Mouse (Mus musculus) stomach, postnatal 0 days (tissue): Measurements from ENCODE around the gene Tmem94. TPM values are rescaled to one million over a fixed set of nuclear protein-coding genes. Genes with fewer than 3 reads are reported as not detected.

Experiments used
- ATAC-seq: fragments of 200-750 bp; cut with Nextera tagmentation; 2 replicates; pipeline ENCODE4 v1.8.0; 2017; ENCODE audit not compliant: low FRiP score, low TSS enrichment
- DNase-seq: peaks from one replicate; pipeline ENCODE4 v3.0.0-alpha.2; 2016; ENCODE audit warnings: low spot score
- H3K27ac ChIP-seq: fragments of 300-500 bp; sonication (generic); replicated peaks from 2 replicates; pipeline ENCODE4 v1.5.1; 2014; ENCODE audit warnings: mild to moderate bottlenecking, control low read depth
- H3K27me3 ChIP-seq: fragments of 300-500 bp; sonication (generic); 2 replicates; pipeline ENCODE4 v1.6.1; 2014; ENCODE audit warnings: low read length; ENCODE audit not compliant: control insufficient read depth, insufficient read depth
- H3K36me3 ChIP-seq: fragments of 300-500 bp; sonication (generic); 2 replicates; pipeline ENCODE4 v1.6.1; 2014; ENCODE audit warnings: low read length, mixed read lengths; ENCODE audit not compliant: control insufficient read depth, insufficient read depth
- H3K4me1 ChIP-seq: fragments of 300-500 bp; sonication (generic); replicated peaks from 2 replicates; pipeline ENCODE4 v1.6.1; 2014; ENCODE audit warnings: antibody characterized with exemption; ENCODE audit not compliant: control insufficient read depth, insufficient read depth
- H3K4me2 ChIP-seq: fragments of 300-500 bp; sonication (generic); replicated peaks from 2 replicates; pipeline ENCODE4 v1.6.1; 2014; ENCODE audit warnings: low read depth, mild to moderate bottlenecking, control low read depth, moderate library complexity
- H3K4me3 ChIP-seq: fragments of 300-500 bp; sonication (generic); 2 replicates; pipeline ENCODE4 v1.5.1; 2014; ENCODE audit warnings: low read depth, low read length, control low read depth
- H3K9ac ChIP-seq: fragments of 300-500 bp; sonication (generic); 2 replicates; pipeline ENCODE4 v1.6.1; 2014; ENCODE audit warnings: mild to moderate bottlenecking, low read length, control low read depth, mixed read lengths
- H3K9me3 ChIP-seq: fragments of 300-500 bp; sonication (generic); 2 replicates; pipeline ENCODE4 v1.6.1; 2016; ENCODE audit warnings: low read length; ENCODE audit not compliant: control insufficient read depth
- CTCF ChIP-seq: IDR thresholded peaks from 2 replicates; pipeline ENCODE4 v1.5.1; 2016; ENCODE audit warnings: antibody characterized with exemption, low read depth, mild to moderate bottlenecking, moderate library complexity
- EP300 ChIP-seq: optimal IDR thresholded peaks from 2 replicates; pipeline ENCODE3; 2016; ENCODE audit warnings: antibody characterized with exemption
- WGBS: fragments of 180-500 bp; shearing (Covaris S2); extraction: QIAGEN DNeasy Blood & Tissue Kit; methylation state at CpG from one replicate; pipeline ENCODE4 v1.1.7; 2014; 5-methylcytosine and 5-hydroxymethylcytosine counted together
- polyA plus RNA-seq: library from polyadenylated mRNA; unstranded; fragments of >200 nt; fragmentation: Nextera tagmentation; extraction: Ambion mirVana; gene quantifications from 2 replicates; pipeline ENCODE4 v1.2.1, GENCODE M21; 2015

Gene Tmem94
- polyA plus RNA-seq, 1 experiment from 2014 or later, result 8.2 TPM

- no peak overlapping the region for H3K4me3 ChIP-seq
- ATAC-seq (no peak), DNase-seq (peak; percentile 57)
- no peaks in the 10 kb centered on the region for H3K27me3 ChIP-seq
- H3K27ac ChIP-seq, result peak overlapping the region; percentile 86
- no peak overlapping the region for H3K9ac ChIP-seq
- 0 out of 2 replicates have a peak overlapping the region, but pooled peaks have one; percentile 11 for H3K4me2 ChIP-seq
- no peaks in the 10 kb centered on the region for H3K36me3 ChIP-seq
- H3K4me1 ChIP-seq, result peaks cover 2% of the 10 kb centered on the region; the same call in 1 of the 2 replicates
- H3K9me3 ChIP-seq, result no peaks in the 10 kb centered on the region
- 56% methylated on average over 3 of the region's 3 CpGs for WGBS
- no peak for TF ChIP-seq EP300
- no peak for TF ChIP-seq CTCF
Measured at GRCm38 (mm10) chr11:115839732-115840131, 74.5 kb downstream of the Tmem94 start.

GRCm38 (mm10) chr11:115841044-115841443 is 75.8 kb downstream of the Tmem94 start:
- 90% methylated on average over 6 of the region's 6 CpGs for WGBS
- Histone ChIP-seq H3K4me2 (no peak overlapping the region), H3K36me3 (no peaks in the 10 kb centered on the region; the same call in 1 of the 2 replicates), H3K27ac (no peak overlapping the region), H3K27me3 (no peaks in the 10 kb centered on the region), H3K9ac (no peak overlapping the region), H3K9me3 (no peaks in the 10 kb centered on the region), H3K4me3 (no peak overlapping the region), H3K4me1 (peaks cover 2% of the 10 kb centered on the region; the same call in 1 of the 2 replicates)
- DNase-seq, result no peak
- TF ChIP-seq EP300 (no peak), CTCF (peak; percentile 56)
- ATAC-seq, result no peak

- ATAC-seq (peak; percentile 60), DNase-seq (peak; percentile 86)
- Histone ChIP-seq H3K9ac (peak overlapping the region; percentile 8; the same call in 1 of the 2 replicates), H3K27me3 (no peaks in the 10 kb centered on the region), H3K36me3 (peaks cover 2% of the 10 kb centered on the region; the same call in 1 of the 2 replicates), H3K4me2 (no peak overlapping the region), H3K27ac (peak overlapping the region; percentile 88), H3K4me3 (no peak overlapping the region), H3K9me3 (no peaks in the 10 kb centered on the region), H3K4me1 (peaks cover 2% of the 10 kb centered on the region; the same call in 1 of the 2 replicates)
- WGBS, result 18% methylated on average over 6 of the region's 6 CpGs
- no peak for TF ChIP-seq CTCF
- TF ChIP-seq EP300, result no peak
Measured at GRCm38 (mm10) chr11:115841961-115842550, 76.8 kb downstream of the Tmem94 start.

GRCm38 (mm10) chr11:115843141-115843890 is 78.1 kb downstream of the Tmem94 start:
- WGBS, result 81% methylated on average over 11 of the region's 14 CpGs
- no peaks in the 10 kb centered on the region for H3K9me3 ChIP-seq
- no peaks in the 10 kb centered on the region for H3K27me3 ChIP-seq
- no peak for ATAC-seq
- no peak overlapping the region for H3K4me3 ChIP-seq
- peaks cover 3% of the 10 kb centered on the region; the same call in 1 of the 2 replicates for H3K36me3 ChIP-seq
- peaks cover 2% of the 10 kb centered on the region; the same call in 1 of the 2 replicates for H3K4me1 ChIP-seq
- peak overlapping the region; percentile 88 for H3K27ac ChIP-seq
- DNase-seq, result no peak
- TF ChIP-seq CTCF (no peak), EP300 (no peak)
- no peak overlapping the region for H3K4me2 ChIP-seq
- H3K9ac ChIP-seq, result peak overlapping the region; percentile 23; the same call in 1 of the 2 replicates

GRCm38 (mm10) chr11:115843891-115844239 is 78.6 kb downstream of the Tmem94 start:
- H3K4me3 ChIP-seq, result no peak overlapping the region
- no peaks in the 10 kb centered on the region for H3K9me3 ChIP-seq
- ATAC-seq, result peak; percentile 86
- DNase-seq, result peak; percentile 91
- peak overlapping the region; percentile 88 for H3K27ac ChIP-seq
- no peak for TF ChIP-seq EP300
- TF ChIP-seq CTCF, result no peak
- peaks cover 3% of the 10 kb centered on the region; the same call in 1 of the 2 replicates for H3K36me3 ChIP-seq
- H3K27me3 ChIP-seq, result no peaks in the 10 kb centered on the region
- H3K4me2 ChIP-seq, result no peak overlapping the region
- whole genome bisulfite sequencing, result 57% methylated on average over 5 of the region's 5 CpGs
- no peak overlapping the region for H3K9ac ChIP-seq
- H3K4me1 ChIP-seq, result peaks cover 2% of the 10 kb centered on the region; the same call in 1 of the 2 replicates

GRCm38 (mm10) chr11:115844240-115844639 is 79.0 kb downstream of the Tmem94 start:
- Histone ChIP-seq H3K4me2 (no peak overlapping the region), H3K4me3 (no peak overlapping the region), H3K27ac (peak overlapping the region; percentile 86), H3K27me3 (no peaks in the 10 kb centered on the region), H3K9me3 (no peaks in the 10 kb centered on the region), H3K36me3 (peaks cover 3% of the 10 kb centered on the region; the same call in 1 of the 2 replicates), H3K4me1 (peaks cover 2% of the 10 kb centered on the region; the same call in 1 of the 2 replicates), H3K9ac (no peak overlapping the region)
- peak; percentile 55 for DNase-seq
- TF ChIP-seq CTCF (no peak), EP300 (no peak)
- peak; percentile 1; the same call in 1 of the 2 replicates for ATAC-seq
- 64% methylated on average over 8 of the region's 8 CpGs for WGBS
